Mouse (Mus musculus) right cerebral cortex, postnatal 10 days (tissue): ENCODE data around the gene Fdps.
"Not testable (repeated sequence)": the region's sequence is repeated elsewhere in the genome, so short reads cannot be mapped to it uniquely, and the experiment has no call there.

Source experiments
- DNase-seq, 2 experiments: peaks; one replicate each; pipeline ENCODE4 v3.0.0; 2021; ENCODE audit warnings: low spot score in 2 of 2

Gene Fdps

DNA sequence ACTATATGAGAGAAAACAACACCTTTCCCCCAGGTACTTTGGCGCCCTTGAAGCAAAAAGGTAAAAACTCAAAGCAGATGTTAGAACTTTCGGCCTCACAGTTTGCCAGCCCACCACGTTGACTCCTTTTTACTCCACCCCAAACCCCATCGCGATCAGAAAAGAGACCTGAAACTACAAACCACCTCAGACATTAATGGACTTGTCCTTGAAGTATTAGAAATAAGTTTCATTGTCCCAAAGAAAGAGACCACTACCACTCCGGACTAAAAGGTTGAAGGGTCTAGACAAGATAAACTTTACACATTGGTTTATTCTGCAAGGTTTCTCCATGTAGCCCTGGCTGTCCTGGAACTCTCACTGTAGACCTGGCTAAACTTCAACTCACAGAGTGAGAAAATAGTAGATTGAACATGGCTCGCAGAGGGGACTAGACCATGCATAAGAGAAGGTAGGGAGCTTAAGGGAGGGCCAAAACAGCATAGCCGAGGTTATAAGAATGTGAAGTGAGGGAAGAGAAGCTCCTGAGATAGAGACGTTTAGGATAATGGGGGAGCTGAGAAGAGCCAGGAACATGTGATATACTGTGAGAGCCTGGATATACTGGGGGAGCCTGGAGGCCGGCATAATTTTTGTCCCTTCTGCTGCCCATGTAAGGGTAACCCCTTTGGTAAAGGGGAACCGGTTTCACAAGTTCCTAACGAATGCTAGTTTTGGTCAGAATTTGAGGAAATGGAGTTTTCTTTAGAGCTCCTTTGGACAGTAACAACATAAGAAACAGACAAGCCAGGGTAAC is 934 bp upstream of the Fdps start:
- no peak for DNase-seq

DNA sequence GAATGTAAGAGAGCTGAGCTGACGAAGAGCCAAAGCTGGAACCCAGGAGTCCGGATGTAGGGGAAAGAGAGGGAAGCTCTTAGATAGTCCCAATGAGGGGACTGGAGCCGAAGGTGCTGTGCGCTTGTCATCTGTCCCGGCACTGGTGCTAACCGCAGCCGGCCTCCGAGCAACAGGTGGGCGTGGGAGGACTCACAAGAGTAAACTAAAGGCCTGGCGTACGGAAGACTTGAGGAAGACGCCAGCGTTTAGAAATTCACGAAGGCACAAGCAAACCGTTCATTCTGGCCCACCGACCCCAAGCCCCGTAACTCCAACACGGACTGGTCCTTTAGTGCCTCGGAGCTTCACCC is 324 bp downstream of the Fdps start:
- peak in 1 of 2 experiments; percentile 60 for DNase-seq

DNA sequence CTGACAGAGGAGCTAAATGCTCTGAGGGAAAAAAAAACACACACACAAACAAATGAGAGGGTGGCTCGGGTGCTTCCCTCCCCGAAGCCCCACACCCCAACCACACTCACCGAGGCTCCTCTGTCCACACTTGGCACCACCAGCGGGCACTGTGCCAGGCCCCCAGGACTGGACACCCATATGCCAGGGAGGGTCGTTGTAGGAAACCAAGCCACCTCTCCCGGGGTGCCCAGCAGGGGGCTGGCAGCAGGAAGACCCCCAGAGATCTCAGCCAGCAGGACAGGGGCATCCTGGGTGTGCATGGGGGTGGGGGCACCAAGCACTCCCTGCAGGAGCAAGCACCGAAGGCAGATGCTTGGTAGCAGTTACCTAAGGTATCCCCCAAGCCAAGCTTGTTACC is 948 bp downstream of the Fdps start, which contains the start of gene Gm43738:
Gene Gm43738 (minus strand): TSS at position 289 of the 400 bp plus-strand sequence.
- DNase-seq: peak; percentile 63 to 64

DNA sequence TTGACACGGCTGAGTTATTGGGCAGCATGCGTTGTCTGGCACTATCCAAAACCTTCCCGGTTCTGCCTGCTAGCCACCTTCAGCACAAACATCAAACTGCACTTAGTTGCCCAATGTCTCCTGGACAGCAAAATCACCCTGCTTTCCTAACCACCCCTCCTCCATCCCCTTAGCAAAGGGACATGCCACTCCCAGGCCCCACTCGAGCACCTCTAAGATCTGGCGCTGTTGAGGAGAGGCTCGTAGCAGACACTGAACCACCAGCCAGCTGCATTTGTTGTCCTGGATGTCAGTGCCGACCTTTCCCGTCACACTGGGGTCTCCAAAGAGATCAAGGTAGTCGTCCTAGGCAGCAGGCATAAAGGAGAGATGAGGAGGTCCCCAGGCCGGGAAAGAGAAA is 7.7 kb downstream of the Fdps start:
- DNase-seq: no peak

DNA sequence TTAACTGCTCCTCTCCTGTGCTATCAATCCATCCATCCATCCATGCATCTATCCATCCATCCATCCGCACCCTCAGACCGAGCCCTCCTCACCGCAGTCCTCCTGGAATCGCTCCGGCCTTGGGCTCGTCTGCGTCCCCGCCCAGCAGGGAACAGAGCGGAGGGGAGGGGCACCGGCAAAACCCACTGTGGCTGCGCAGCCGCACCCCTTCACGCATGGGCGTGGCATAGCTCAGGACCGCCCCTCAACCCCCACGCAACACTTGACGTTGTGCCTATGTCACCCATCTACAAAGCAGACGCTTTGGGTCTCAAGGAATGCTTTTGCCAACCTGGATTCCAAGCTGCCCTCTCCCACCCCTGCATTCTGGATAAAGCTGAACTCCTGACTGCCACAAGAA is 8.6 kb downstream of the Fdps start, which contains the start of gene Rusc1:
Gene Rusc1 (minus strand): TSS at position 137 of the 400 bp plus-strand sequence.
- DNase-seq: peak; percentile 96 to 97

DNA sequence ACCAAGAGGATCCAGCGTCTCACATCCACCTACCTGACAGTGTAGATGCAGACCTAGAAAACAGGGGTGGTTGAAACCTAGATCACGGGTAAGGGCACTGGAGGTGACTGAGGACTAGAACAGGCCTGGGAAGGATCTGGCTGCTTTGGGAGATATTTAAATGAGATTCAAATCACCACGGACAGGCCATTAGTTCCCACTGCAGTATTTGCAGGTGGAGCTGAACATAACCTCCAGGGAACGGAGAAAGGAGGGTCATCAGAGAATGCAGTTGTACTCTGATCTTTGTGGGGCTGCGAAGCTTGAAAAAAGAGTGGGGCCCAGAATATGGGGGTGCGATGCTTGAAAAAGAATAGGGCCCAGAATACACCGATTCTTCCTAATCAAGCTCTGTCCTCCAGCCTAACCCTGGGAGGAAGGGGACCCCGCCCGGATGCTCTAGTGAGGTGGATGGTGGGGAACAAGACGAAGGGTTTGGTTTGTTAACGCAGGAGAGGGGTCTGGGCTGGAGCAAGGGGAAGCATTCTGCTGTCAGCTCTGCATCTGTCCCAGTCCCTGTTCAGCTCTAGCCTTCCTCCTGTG is 9.2 kb downstream of the Fdps start:
- DNase-seq: peak in 1 of 2 experiments; percentile 52

DNA sequence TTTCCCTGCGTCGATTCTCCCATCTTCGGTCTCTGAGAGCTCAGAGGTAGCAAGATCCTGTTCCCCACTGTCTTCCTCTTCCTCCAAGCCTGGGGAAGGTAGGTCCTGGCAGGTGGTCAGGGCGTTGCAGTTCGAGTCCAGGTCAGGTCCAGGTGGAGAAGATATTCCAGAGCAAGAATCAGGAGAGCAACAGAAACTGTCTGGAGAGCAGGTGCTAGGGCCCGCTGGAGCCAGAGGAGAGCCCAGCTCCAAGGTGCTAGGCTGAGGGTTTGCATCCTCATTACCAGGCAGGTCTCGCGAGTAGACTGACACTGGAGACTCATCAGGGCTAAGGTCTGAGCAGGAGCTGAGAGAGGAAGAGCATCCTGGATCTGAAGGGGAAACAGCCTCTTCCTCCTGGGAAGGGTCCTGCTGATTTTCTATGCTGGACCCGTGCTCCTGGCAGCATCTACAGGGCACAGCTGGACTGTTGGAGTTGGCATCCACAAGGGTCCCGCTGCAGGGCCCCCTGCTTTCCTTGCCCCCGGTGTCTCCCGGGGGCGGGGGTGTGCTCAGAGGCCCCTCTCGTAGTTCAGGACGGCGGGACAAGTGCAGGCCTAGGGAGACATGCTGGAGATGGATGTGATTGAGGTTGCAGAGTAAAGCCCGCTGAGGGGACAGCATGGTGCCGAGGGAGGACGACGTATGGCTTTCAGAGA is 9.8 kb downstream of the Fdps start:
- peak in 1 of 2 experiments; percentile 52 for DNase-seq

DNA sequence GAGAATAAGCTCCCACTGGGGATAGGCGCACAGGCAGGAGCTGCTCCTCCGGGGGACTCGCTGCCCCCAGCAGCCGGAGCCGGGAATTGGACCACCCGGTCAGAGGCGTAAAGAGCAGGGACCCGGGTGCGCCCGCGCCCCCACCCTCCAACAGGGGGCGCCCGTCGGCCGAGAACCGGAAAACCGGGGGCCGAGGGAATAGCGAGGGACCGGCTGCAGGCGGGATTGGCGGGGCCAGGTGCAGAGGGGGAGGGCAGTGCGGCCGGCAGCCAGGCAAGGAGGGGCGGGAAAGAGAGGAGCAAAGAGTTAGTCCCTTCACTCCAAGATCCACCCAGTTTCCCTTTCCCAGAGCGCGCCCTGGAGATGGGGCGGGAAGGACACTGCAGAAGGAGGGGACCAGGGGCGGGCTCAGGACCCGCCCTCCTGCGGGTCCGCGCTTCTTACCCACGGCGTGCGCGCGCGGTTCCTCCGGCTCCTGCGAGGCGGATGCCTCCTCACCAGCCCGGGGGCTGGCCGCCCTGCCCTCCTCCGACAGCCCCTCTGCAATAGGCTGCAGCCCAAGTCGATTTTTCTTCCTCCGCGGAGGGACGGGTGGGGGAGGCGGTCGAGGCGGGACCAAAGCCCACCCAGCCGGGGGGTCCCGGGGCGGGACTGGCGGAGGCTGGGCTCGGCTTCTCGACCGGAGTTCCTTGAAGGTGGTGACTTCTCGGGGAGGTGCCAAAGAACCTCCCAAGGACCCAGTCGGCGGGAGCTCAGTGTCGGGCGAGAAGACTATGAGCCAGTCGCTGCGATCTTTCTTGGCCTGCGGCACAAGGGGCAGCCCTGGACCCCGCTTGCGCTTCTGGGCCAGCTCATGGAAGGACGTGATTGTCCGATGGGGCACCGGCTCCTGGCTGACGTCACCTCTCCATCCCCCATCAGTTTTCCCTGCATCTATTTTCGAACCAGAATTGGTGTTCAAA is 10.8 kb downstream of the Fdps start:
- peak; percentile 85 to 86 for DNase-seq

DNA sequence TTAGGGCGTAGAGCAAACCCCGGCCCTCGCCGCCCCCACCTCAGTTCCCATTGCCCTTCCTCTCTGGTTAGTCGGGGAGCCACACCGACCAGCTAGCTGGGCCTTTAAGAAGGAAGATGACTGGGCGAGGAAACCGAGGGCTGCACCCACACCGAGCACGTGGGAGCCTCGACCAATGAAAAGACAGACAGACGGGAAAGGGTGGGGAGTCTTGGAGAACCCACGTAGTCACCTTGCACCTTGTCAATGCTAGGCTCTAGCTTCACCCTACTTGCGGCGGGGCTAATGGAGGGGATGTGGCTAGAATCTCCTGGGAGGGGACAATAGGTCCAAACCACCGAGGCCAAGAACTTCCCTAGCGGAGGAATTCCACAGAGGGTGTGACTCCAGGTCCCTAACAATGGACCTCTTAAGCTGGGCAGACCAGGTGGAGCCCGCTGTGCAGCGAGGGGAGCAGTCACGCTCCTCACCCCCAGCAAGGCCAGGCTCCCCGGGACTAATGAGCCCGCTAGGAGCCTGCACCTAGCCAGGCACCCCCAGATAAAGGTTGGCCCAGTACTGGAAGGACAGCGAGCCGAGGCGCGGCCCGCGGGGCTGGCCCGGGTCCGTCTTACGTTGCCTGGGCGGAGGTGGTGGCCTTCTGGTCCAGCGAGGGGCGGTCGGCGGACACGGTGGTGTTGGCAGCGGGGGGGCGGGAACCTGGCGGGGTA is 11.7 kb downstream of the Fdps start:
- DNase-seq: peak; percentile 91 to 93

DNA sequence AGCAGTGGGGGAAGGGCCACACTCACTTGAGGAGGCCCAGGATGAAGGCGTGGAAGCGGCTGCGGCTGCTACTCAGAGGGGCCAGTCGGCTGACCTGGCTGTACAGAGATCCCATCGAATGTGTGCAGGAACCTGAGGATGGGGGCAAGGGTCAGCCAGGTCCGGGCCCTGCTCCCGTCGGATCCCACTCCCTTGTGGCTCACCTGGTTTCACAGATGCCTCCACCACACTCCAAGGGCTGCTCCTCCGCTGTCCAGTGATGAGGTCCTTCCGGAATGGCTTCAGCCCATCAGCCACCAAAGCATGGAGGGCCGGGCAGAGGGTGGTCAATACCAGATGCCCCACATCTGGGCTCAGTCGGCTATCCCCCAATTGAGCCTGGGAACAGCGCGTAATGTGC is 12.8 kb downstream of the Fdps start:
- DNase-seq: peak; percentile 32 to 68

DNA sequence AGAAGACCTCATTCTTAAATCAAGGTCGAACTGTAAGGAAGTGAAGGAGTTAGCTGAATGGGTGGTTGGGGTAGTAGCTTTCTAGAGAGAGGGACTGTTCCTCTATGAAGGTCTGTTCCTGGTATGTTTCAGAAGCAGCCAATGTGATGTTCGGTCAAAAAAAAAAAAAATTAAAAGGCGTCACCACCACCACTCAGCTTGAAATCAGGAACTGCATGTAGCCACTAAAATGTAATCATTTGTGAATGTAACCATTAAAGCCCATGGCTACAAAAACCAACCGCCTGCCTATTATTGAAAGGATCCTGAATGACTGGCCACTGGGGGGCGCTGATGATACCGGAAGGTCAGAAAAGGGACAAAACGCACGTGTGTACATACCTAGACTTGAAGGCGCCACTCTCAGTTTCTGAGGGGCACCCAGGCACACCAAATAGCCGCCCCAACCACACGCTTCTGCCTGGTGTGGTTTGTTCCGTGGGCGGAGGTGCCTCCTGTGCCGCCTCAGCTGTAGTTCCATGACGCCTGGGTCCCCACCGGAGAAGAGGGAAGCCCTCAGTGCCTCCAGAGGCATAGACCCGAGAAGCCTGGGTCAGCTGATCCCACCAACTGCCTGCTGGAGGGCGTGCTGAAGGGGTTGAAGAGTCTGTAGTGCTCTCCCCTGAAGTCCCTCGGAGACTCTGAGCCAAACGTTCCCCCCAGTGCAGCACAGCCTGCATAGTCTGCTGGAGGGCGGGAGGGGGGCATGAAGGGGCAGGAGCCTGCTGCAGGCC is 14.2 kb downstream of the Fdps start:
- peak; percentile 79 to 87 for DNase-seq

DNA sequence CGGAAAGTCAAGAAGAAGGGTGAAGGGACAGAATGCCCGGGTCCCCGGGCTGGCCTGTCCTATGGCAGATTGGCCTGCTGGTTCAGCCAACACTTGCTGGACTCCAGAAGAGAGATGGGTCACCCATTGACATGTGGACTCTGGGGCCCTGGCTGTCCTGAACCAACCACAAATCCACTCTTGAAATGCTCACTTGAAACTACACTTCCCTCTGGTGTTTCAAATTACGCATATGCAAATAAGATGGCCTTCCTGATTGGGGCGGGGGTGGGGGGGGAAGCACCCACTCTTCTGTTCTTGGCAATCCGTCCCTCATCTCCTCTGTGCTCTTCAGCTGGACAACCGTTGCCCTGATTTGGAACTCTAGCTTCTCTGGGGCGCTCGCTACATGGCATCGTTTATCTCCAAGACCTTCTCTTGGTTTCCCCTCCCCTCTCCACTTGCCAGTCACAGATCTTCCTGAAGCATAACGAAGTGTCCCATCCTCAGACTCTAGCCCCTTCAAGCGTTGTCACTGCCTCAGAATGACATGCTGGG is 17.0 kb downstream of the Fdps start:
- DNase-seq: no peak

DNA sequence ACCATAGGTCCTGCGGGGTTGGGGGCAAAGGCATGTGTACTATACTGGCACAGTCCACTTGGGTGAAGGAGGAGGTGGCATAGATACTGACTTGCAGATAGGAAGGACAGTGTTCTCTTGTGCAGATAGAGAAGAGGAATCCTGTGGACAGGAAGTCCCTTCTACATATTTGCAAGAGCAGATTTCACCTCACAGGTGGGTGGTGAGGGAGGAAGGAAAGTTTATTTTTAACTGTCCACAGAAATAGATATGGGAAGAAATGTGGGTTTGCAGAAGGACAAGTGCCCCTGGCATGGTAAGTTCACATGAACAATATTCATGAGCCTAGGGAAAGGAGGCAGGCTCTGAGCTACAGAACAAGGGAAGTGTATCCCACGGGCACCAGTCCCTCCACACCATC is 17.6 kb downstream of the Fdps start:
- DNase-seq: no peak

DNA sequence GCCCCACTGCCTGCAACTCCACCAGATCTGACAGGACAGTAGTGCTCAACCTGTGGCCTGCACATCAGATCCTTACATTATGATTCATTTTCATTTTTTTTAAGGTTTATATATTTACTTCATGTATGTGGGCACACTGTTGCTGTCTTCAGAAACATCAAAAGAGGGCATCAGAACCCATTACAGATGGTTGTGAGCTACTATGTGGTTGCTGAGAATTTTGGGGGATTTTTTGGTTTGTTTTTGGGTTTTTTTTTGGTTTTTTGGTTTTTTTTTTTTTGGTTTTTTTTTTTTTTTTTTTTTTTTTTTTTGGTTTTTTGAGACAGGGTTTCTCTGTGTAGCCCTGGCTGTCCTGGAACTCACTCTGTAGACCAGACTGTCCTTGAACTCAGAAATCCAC is 19.5 kb downstream of the Fdps start:
- DNase-seq: not testable (repeated sequence)

DNA sequence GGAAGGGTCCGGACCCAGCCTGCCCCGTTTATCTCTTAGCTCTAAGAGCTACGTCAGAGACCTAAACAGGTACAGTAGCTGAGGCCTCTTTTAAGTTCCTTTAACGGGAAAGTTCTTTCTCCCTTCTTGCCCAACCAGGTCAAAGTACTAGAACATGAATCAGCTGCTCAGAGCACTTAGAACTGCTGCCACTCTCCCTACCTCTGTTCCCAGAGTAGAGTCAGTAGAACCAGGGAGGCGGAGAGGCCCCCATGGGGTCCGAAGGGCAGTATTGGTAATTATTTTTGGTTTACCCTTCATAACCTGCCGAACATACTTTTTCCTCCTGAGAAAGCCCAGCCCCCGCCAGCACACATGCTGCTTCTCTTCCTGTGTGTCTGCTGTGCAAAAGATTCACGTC is 24.4 kb downstream of the Fdps start:
- DNase-seq: no peak

DNA sequence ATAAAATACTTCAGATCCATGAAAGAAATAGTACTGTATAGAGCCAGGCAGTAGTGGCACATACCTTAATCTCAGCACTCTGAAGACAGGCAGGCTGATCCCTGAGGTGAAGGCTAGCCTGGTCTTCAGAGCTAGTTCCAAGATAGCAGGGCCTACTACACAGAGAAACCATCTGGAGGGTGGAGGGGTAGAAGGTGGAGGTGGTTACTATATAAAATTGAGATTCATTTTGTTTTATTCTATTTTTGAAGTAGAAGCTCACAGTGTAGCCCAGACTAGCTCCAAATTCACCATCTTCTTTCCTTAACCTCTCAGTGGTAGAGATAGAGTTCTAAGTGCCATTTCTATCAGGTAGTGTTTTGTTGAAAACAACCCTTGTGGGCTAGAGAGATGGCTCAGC is 34.5 kb downstream of the Fdps start:
- no peak for DNase-seq

DNA sequence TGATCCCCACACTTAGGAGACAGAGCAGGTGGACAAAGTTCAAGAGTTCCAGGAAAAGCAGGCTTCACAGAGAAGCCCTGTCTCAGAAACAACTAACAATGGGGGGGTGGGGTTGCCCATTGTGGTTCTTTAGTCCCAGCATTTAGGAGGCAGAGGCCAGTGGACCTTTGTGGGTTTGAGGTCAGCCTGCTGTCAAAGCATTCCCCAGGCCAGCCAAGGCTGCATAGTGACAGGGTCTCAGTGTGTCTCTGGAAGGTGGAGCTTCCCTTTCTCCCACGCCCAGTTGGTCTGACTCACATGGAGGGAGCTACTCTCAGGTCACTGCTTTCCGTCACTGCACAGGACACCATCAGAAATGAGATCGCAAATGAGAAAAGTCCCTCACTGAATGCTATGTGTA is 40.1 kb downstream of the Fdps start:
- no peak for DNase-seq

DNA sequence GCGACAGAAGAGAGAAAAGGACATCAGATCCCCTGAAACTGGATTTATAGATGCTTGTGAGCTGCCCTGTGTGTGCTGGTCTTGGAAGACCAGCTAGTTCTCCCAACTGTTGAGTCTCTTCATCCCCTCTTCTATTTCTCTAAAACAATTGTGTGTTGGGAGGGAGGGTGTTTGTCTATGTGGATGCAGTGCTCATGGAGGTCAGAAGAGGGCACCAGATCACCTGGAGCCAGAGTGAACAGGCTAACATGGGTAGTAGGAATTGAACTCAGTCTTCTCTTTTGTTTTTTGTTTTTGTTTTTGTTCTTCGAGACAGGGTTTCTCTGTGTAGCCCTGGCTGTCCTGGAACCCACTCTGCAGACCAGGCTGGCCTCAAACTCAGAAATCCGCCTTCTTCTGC is 43.0 kb downstream of the Fdps start:
- DNase-seq: no peak

DNA sequence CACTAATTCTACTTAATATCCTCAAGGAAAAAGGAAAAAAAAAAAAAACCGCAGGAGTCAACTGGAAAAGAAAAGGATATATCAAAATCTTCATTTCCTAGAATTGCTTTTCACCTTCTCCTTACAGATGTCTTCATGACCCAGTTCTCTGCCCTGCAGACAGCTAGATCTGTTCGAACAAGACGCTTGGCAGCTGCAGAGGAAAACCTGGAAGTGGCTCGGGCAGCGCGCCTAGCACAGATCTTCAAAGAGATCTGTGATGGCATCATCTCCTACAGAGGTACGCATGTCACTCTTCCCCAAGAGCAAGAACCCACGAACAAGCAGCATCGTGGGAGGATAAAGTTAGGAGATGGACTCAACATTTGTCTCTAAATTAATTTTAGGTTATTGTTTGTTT is 43.4 kb downstream of the Fdps start:
- DNase-seq: no peak
